Mouse (Mus musculus) kidney, adult 2 months (tissue): ENCODE data around the gene Mef2c.

ENCODE experiments used
- CTCF ChIP-seq: fragments of 200-500 bp; conservative IDR thresholded peaks from 2 replicates; pipeline ENCODE4 v1.5.1; 2011; ENCODE audit warnings: low read depth, mild to moderate bottlenecking, control low read depth, low read length, moderate library complexity, mixed read lengths; ENCODE audit not compliant: insufficient read depth, insufficient read length
- POLR2A ChIP-seq: fragments of 200-500 bp; IDR thresholded peaks from one replicate; pipeline ENCODE4 v1.6.1; 2011; ENCODE audit warnings: low read depth, low read length, control low read depth

GRCm38 (mm10) chr13:83482087-83482486, 21.7 kb upstream of the Mef2c start:
- TF ChIP-seq POLR2A (no peak), CTCF (no peak)
